Mouse (Mus musculus) liver, embryonic 14.5 days (tissue): ENCODE measurements around the gene Abhd2. TPM values are rescaled to one million over a fixed set of nuclear protein-coding genes. Genes with fewer than 3 reads are reported as not detected.
"Not testable (repeated sequence)": the region's sequence is repeated elsewhere in the genome, so short reads cannot be mapped to it uniquely, and the experiment has no call there.

Experiments used
- ATAC-seq: fragments of 200-750 bp; cut with Nextera tagmentation; 2 replicates; pipeline ENCODE4 v1.8.0; 2017; ENCODE audit warnings: moderate number of reproducible peaks, mild to moderate bottlenecking, moderate library complexity; ENCODE audit not compliant: insufficient read depth
- DNase-seq, 3 experiments: peaks; one replicate each; pipeline ENCODE4 v3.0.0-alpha.2; 2012 to 2013; ENCODE audit warnings: low read depth in 3 of 3, low spot score in 3 of 3
- H3K27ac ChIP-seq: fragments of 300-500 bp; sonication (generic); 2 replicates; pipeline ENCODE4 v1.5.1; 2014; ENCODE audit warnings: moderate library complexity, mild to moderate bottlenecking, control low read depth, inconsistent platforms
- H3K27me3 ChIP-seq: fragments of 300-500 bp; sonication (generic); 2 replicates; pipeline ENCODE4 v1.6.1; 2014; ENCODE audit warnings: mild to moderate bottlenecking, low read length, moderate library complexity; ENCODE audit not compliant: control insufficient read depth, insufficient read depth
- H3K36me3 ChIP-seq: fragments of 300-500 bp; sonication (generic); replicated peaks from 2 replicates; pipeline ENCODE4 v1.6.1; 2014; ENCODE audit warnings: low read depth; ENCODE audit not compliant: control insufficient read depth, insufficient read depth
- H3K4me1 ChIP-seq, 2 experiments: fragments of 200-500 bp in 1 of 2; fragments of 300-500 bp in 1 of 2; sonication (generic) in 1 of 2; replicated peaks; 2 replicates each; pipeline ENCODE4 v1.6.1; 2012 to 2014; ENCODE audit warnings: antibody characterized with exemption in 1 of 2, inconsistent platforms in 1 of 2, low read length in 1 of 2; ENCODE audit not compliant: control insufficient read depth in 2 of 2, insufficient read depth in 2 of 2
- H3K4me2 ChIP-seq: fragments of 300-500 bp; sonication (generic); 2 replicates; pipeline ENCODE4 v1.6.1; 2014; ENCODE audit warnings: low read depth, mild to moderate bottlenecking, control low read depth, moderate library complexity
- H3K4me3 ChIP-seq, 2 experiments: fragments of 200-500 bp in 1 of 2; fragments of 300-500 bp in 1 of 2; sonication (generic) in 1 of 2; 2 replicates each; pipeline ENCODE4 v1.5.1; 2012 to 2014; ENCODE audit warnings: low read depth in 2 of 2, low read length in 2 of 2, mild to moderate bottlenecking in 2 of 2, control low read depth in 1 of 2, inconsistent platforms in 1 of 2, moderate library complexity in 1 of 2; ENCODE audit not compliant: insufficient read depth in 1 of 2
- H3K9ac ChIP-seq: fragments of 300-500 bp; sonication (generic); replicated peaks from 2 replicates; pipeline ENCODE4 v1.6.1; 2014; ENCODE audit warnings: mild to moderate bottlenecking, control low read depth, moderate library complexity
- H3K9me3 ChIP-seq: fragments of 300-500 bp; sonication (generic); 2 replicates; pipeline ENCODE4 v1.6.1; 2016; ENCODE audit warnings: low read length, mixed read lengths; ENCODE audit not compliant: control insufficient read depth
- CTCF ChIP-seq: IDR thresholded peaks from 2 replicates; pipeline ENCODE4 v1.5.1; 2016; ENCODE audit warnings: antibody characterized with exemption, low read depth, control low read depth
- EP300 ChIP-seq: IDR thresholded peaks from 2 replicates; pipeline ENCODE4 v1.6.1; 2016; ENCODE audit warnings: antibody characterized with exemption, low read depth
- WGBS: fragments of 180-500 bp; shearing (Covaris S2); extraction: QIAGEN DNeasy Blood & Tissue Kit; methylation state at CpG from one replicate; pipeline ENCODE4 v1.1.7; 2014; ENCODE audit not compliant: insufficient replicate concordance; 5-methylcytosine and 5-hydroxymethylcytosine counted together
- polyA plus RNA-seq, 2 experiments: library from polyadenylated mRNA; depleted of rRNA in 1 of 2; stranded (reverse) in 1 of 2; unstranded in 1 of 2; fragments of >200 nt; fragmentation: Nextera tagmentation in 1 of 2; extraction: Ambion mirVana in 1 of 2; gene quantifications; 2 replicates each; pipeline versions ENCODE4 v1.2.1 to v1.2.3; 2012 to 2014

Gene Abhd2
- polyA plus RNA-seq, 2 experiments, result 5.6 to 11.4 TPM

DNA sequence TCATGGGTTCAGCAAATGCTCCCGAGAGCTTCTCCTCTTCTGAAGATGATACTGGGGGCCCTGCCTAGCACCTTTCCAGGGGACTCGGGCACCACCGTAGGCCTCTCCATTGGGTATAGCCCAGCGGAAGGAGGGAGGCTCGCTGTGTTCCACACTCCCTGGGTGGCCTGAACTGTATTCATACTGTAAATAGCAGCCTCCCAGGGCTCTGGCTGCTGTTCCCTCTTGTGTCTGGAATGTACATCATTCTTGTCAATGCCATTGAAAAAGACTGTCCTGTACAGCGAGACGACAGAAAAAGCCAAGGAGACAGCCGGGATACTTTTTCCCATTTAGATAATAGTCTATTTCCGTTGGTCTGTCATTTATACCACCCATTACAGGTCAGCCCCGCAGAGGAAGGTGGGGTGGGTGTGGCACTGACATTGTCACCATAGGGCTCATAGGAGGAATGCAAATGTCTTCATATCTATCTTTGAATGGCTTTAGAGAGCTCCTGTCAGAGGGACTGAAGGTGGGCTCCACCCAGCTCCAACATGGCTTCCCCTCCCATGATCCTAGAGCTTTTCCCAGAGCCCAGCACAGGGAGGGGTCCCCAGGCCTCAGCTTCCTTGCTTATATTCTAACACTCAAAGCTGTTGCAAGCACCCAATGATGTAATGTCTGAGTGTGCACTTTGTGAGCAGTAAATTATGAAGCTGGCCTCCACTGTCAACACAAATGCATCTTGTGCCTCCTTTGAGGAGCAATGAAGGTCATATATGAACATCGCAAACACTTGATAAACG lies 10.1 kb downstream of the Abhd2 start:
- Histone ChIP-seq H3K4me1 (peaks cover 68 to 69% of the 10 kb centered on the region in 2 experiments), H3K27ac (peak overlapping the region; percentile 78), H3K9me3 (no peaks in the 10 kb centered on the region), H3K27me3 (no peaks in the 10 kb centered on the region), H3K36me3 (0 out of 2 replicates have a peak, but pooled peaks cover 2% of the 10 kb centered on the region), H3K4me2 (peak overlapping the region; percentile 62), H3K9ac (peak overlapping the region; percentile 23), H3K4me3 (no peak overlapping the region)
- no peak for DNase-seq
- peak; percentile 68 for ATAC-seq
- WGBS, result 55% methylated on average over 12 of the region's 12 CpGs
- TF ChIP-seq CTCF (no peak), EP300 (no peak)

DNA sequence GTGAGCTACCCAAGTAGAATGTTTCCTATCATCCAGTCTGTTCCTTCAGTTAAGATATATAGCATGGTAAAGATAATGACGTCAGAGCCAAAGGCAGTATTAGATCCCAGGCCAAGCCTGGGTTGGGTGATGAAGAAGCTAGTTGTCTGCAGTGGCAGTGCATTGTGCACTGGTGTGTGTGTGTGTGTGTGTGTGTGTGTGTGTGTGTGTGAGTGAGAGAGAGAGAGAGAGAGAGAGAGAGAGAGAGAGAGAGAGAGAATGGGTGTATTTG lies 10.6 kb downstream of the Abhd2 start:
- not testable (repeated sequence) for H3K9me3 ChIP-seq, DNase-seq, H3K4me3 ChIP-seq, H3K36me3 ChIP-seq, H3K9ac ChIP-seq, H3K27me3 ChIP-seq
- Histone ChIP-seq H3K4me2 (peak overlapping the region; percentile 62), H3K4me1 (peaks cover 65% of the 10 kb centered on the region in 2 experiments), H3K27ac (peak overlapping the region; percentile 78)
- peak; percentile 76 for ATAC-seq
- peak; percentile 20; the same call in 1 of the 2 replicates for TF ChIP-seq EP300
- WGBS, result 9% methylated on average over 1 of the region's 1 CpGs

DNA sequence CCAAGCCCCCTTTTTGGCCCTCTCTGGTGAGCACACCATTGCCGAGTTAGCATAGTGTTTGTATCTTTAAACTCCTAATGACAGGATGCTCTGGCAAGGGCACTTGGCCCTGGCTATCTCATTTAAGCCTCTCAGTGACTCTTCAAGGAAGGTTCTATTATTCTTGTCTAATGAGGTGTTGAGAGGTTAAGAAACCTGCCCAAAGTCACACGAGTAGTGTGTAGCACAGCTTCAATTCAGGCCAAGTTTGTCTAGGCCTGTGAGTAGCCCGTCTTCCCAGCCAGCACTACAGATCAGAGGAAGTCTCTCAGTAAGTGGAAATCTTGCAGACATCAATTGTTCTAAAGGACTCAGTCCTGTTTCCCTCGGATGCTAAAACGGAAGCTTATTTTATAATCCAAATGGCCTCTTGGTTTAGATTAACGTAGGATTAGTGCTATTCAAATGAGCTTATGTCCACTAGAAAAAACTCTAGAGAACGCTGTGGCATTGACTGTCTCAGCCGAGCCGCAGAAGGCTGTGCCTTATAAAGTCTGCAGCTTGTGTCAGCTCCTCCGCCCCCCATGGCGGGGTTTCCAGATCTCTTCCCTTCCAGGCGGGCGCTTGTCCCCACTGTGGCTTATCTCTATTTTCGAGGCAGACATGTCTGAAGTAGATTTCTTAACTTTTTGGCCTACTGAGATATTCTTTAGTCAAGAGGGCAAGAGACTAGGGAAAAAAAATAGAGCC lies 11.3 kb downstream of the Abhd2 start:
- peak overlapping the region; percentile 23 for H3K9ac ChIP-seq
- TF ChIP-seq CTCF (no peak), EP300 (peak; percentile 71)
- H3K4me1 ChIP-seq, result peaks cover 58 to 59% of the 10 kb centered on the region in 2 experiments
- DNase-seq (peak in 1 of 3 experiments; percentile 61), ATAC-seq (peak; percentile 65)
- H3K27ac ChIP-seq, result peak overlapping the region; percentile 78
- WGBS, result 27% methylated on average over 14 of the region's 14 CpGs
- peak overlapping the region in 1 of 2 experiments; percentile 15; a peak in 3 of 4 replicates for H3K4me3 ChIP-seq
- peak overlapping the region; percentile 62 for H3K4me2 ChIP-seq
- H3K27me3 ChIP-seq, result no peaks in the 10 kb centered on the region
- 0 out of 2 replicates have a peak, but pooled peaks cover 2% of the 10 kb centered on the region for H3K36me3 ChIP-seq
- no peaks in the 10 kb centered on the region for H3K9me3 ChIP-seq

DNA sequence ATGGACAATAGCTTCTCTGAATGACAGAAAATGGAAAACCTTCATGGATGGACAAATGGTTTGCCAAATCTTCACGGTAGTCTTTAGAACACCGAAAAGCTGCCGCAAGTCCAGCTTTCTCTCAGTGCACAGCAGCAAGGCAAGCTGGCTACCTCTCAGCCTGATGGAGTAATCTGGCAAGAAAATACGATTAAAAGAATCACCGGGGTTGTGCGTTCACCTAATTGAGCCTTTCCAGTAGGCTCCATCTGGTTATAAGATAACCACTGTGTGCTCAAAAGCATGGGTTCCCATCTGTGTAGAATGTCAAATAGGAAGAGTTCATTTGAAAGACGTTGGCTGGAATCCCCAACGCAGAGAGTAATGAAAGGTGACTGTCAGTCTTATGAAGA lies 11.9 kb downstream of the Abhd2 start:
- peak overlapping the region; percentile 23 for H3K9ac ChIP-seq
- no peaks in the 10 kb centered on the region for H3K27me3 ChIP-seq
- no peak overlapping the region for H3K4me3 ChIP-seq
- DNase-seq (no peak), ATAC-seq (no peak)
- no peak for TF ChIP-seq EP300
- no peak for TF ChIP-seq CTCF
- H3K27ac ChIP-seq, result peak overlapping the region; percentile 78
- no peaks in the 10 kb centered on the region for H3K9me3 ChIP-seq
- peak overlapping the region; percentile 62 for H3K4me2 ChIP-seq
- H3K36me3 ChIP-seq, result 0 out of 2 replicates have a peak, but pooled peaks cover 2% of the 10 kb centered on the region
- 55% methylated on average over 8 of the region's 8 CpGs for WGBS
- H3K4me1 ChIP-seq, result peaks cover 52 to 53% of the 10 kb centered on the region in 2 experiments

DNA sequence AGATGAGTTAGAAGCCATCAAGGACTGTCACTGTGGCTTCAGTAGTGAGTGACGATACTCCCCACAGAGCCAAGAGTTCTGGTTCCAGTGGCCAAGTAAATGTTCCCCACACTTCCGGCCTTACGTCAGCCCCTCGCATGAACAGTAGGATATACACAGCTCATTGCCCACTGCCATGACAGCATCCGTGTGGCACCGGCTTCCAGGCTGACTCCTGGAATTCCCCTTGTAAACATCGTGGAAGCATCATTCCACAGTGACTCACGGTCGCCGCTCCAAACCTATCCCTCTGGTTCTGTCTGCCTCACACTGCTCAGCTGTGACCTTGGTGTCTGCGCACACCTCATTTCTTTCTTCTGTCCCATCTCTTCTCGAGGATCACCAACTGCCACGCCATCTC lies 12.4 kb downstream of the Abhd2 start:
- Histone ChIP-seq H3K36me3 (0 out of 2 replicates have a peak, but pooled peaks cover 2% of the 10 kb centered on the region), H3K9me3 (no peaks in the 10 kb centered on the region), H3K9ac (no peak overlapping the region), H3K4me1 (peaks cover 51% of the 10 kb centered on the region in 2 experiments), H3K4me3 (no peak overlapping the region), H3K27ac (0 out of 2 replicates have a peak overlapping the region, but pooled peaks have one; percentile 7), H3K4me2 (peak overlapping the region; percentile 62; the same call in 1 of the 2 replicates), H3K27me3 (no peaks in the 10 kb centered on the region)
- WGBS, result 87% methylated on average over 13 of the region's 13 CpGs
- no peak for ATAC-seq
- DNase-seq, result no peak
- no peak for TF ChIP-seq CTCF
- TF ChIP-seq EP300, result no peak
